Mouse (Mus musculus) v-Abl transformed pro-B cells (cell line): ENCODE measurements around the gene Cep57.

Source experiments
- in situ Hi-C, 2 experiments: fragments of 400-800 bp; cut with MboI; formaldehyde crosslinking; loops; one replicate each; pipeline ENCODE4 v1.15.1; 2025; ENCODE audit not compliant: unreplicated experiment in 2 of 2

The Cep57 gene

DNA sequence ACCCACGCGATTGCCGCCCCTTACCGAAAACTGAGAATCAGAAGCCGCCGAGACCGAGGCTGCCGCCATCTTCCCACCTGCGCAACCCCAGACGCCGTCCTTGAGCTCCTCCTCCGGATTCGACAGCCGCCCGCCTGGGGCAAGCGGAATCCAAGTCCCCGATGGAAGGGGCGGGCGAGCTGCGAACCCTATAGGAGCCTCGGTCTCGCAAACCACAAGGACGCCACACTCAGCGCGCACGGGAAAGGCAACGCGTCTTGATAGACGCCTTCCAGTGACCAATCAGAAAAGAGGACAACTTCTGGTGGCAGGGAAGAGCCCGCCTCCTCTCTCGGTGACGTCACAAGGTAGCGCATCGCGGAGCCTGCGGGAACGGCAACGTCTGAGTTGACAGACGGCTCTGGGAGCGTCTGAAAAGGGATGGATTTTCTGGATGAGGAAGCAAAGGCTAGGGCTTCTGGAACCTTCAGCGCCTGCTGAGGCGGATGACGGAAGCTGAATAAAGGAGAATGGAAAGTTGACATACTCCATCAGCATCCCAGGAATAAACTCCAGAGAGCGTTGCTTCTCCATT lies at the start of gene Cep57:
Cep57 (minus strand) TSS at position 276 of the 574 bp plus-strand sequence.
- in situ Hi-C loops: loop anchor here (25.0 kb wide), 3 partner anchors 1460 to 1710 kb away; partner anchors contain the start of genes 4931406C07Rik (in 1 of the 2), Med17 (in 1 of the 2) and Taf1d (in 1 of the 2)

DNA sequence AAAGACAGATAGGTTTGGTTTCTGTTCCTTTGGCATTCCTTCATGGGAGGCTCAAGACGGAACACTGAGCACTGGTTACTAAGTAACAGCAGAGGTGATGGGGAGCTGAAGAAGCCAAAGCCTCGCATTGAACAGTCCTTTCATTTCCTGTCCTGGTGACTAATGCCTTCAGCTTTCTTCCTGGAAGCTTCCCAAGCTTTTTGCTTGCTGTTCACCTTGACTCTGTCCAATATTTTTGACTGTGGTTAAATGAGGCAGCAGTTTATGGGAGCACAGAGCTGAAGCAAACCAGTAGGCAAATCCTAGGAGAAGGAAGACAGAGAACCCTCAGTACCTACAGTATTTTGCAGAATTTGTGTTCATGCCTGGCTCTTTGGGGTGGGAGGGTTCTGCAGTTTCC lies 48.4 kb upstream of the Cep57 start:
- in situ Hi-C loops: loop anchor here (10.0 to 25.0 kb wide), 2 partner anchors 637 to 829 kb away; partner anchors contain the start of genes Cwc15 (in 1 of the 2) and Kdm4d (in 1 of the 2)

DNA sequence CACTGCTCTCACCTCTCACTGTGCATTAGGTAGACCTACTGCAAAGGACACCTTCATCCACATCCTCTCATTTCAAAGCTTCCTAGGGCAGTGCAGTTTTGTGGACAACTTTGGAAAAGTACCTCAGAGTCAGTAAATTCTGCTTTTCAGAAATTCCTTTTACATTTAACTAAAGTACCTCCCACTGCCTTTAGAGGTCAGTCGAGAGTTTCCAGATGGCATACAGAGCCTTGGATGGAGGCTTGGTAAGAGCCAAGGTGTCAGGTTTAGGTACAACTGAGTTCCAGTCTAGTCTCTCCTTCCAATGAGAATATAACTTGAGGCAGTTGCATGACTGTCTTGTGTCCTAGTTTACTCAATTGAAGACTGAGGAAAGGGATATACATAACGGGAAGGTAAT lies 47.5 kb upstream of the Cep57 start:
- in situ Hi-C loops: loop anchor here in 1 of 2 experiments (10.0 to 25.0 kb wide), 2 partner anchors 638 to 830 kb away; partner anchors contain the start of genes Cwc15 and Kdm4d

DNA sequence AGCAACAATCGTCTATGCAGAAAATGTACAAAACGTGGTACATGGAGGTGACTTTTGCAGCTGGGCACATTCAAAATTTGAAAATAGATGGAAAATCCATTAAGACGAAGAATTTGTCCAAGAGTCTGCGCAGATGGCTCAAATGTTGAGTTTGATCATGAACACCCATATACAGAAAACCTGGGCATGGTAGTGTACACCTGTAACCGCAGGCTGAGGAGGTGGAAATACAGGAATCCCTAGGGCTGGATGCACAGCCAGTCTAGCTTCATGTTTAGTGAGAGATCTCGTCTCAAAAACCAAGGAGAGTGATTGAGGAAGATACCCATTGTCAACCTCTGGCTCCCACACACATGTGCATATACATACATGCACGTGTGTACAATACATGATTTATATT lies 44.7 kb upstream of the Cep57 start:
- in situ Hi-C loops: loop anchor here in 1 of 2 experiments (10.0 to 25.0 kb wide), 2 partner anchors 641 to 833 kb away; partner anchors contain the start of genes Cwc15 and Kdm4d

DNA sequence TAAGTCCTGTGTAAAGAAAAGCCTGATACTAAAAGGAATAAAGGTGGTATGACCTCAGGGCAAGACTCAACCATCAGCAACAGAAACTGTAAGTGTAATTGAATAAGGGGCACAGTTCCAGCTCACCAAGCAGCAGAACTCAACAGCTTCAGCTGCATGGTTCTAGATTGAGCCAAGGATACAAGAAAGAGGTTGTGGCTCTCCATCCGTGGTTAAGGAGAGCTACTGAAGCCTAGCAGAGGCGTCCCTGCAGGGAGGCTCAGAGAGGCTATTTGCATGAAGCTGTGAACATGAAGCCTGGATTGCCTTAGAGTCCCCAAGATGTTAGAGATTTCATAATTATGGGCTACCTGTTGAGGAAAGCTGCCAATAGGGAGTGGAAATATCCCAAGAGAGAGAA lies 40.7 kb upstream of the Cep57 start:
- in situ Hi-C loops: loop anchor here in 1 of 2 experiments (25.0 kb wide), 1 partner anchor 645 kb away; the partner anchor contains the start of genes Cwc15 and Kdm4d

DNA sequence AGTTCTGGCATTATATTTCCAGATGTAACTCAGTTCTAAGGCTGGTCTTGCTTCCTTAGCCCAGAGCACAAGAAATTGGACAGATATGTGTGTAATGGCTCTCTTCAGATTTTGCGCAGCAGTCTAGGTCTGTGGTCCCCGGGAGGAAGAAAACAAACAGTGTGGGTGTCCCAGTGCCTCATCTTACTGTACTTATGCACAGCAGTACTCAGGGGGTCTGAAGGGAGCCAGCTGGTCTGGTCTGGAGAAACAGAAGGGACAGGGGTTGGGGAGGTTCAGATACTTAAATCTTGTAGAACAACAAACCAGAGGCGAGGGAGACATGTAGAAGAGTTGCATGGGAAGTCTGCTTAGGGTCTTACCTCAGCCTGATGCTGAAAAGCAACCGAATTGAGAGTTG lies 29.9 kb upstream of the Cep57 start:
- in situ Hi-C loops: loop anchor here in 1 of 2 experiments (25.0 kb wide), 1 partner anchor 656 kb away; the partner anchor contains the start of genes Cwc15 and Kdm4d

DNA sequence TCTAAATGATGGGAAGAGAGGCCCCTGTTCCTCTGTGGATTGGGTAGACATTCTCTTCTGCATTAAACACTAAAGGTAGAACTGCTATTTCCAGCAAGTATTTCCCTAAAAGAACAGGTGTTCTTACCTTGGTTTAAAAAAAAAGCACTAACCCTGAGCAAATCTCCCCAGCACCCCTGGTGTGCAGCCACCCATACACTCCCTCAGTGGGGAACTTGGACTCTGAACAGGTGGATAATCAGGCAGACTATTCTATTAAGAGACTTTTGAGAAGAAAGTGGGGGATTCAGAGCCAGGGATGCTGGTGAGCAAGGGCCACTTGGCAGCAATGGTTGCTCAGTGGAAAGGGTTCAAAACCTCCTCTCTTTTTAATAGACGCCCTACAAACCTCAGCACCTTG lies 29.3 kb upstream of the Cep57 start:
- in situ Hi-C loops: loop anchor here in 1 of 2 experiments (25.0 kb wide), 1 partner anchor 656 kb away; the partner anchor contains the start of genes Cwc15 and Kdm4d

DNA sequence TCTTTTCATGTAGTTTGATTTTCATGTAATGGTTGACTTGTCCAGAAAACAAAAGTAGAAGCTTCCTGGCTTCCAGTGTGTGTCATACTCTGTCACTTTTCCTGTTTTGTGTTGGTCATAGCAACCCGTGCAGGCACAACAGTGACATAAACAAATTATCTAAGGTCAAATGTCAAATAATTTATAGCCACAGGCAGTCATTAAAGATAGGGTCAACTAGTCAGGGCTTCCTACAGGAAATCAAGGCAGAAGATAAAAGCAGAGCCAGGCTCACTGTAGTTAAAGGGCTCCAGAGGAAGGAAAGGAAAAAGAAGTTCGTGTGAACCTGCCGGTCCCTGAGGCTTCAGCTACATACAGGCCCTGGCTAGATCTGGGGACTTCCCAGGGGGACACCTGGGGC lies 27.0 kb upstream of the Cep57 start:
- in situ Hi-C loops: loop anchor here in 1 of 2 experiments (25.0 kb wide), 1 partner anchor 658 kb away; the partner anchor contains the start of genes Cwc15 and Kdm4d

DNA sequence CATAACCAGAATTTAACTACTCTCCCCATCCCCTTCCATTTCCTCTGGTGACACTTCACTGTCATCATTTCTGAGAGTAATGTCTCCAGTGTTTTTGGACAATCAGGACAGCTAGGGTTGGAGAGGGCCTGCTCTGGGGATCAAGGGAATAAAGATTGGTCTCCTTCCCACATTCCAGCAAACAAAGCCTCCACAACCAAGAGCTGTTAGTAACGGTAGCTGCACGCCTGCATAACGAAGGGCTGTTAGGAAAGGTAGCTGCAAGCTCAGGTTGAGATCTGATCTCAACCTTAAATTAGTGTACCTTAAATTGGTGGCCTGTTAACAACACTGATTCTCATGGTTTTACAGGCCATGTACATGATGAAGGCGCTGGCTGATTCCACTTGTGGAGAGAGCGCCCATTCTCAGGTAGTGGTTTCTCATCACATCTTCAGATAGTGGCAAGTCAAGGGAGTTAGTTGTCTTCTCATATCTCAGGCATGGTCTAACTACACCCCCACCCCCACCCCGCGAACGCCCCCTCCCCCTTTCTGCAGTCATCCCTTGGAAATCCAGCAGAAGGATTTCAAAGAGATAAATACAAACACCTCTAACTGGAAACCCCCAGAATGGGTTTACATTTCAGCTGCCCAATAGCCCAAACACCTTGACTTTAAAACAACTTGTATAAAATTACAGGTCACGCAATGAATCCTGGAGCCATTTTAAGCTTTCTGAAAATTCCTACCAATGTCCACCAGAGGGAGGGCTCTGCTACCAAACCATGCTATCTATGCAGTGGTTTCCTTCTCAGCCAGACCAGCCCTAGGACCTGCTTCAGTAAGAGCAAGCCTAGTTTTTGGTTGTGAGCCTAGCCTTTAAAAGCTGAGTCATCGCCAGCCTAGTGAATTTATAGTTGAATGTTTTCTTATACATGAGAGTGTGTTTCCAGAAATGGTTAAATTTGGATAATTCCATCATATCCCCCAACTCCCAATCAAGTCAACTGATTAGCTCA lies 21.9 kb upstream of the Cep57 start:
- in situ Hi-C loops: loop anchor here (25.0 kb wide), 3 partner anchors 1439 to 1689 kb away; partner anchors contain the start of genes 4931406C07Rik (in 1 of the 2), Med17 (in 1 of the 2) and Taf1d (in 1 of the 2)

DNA sequence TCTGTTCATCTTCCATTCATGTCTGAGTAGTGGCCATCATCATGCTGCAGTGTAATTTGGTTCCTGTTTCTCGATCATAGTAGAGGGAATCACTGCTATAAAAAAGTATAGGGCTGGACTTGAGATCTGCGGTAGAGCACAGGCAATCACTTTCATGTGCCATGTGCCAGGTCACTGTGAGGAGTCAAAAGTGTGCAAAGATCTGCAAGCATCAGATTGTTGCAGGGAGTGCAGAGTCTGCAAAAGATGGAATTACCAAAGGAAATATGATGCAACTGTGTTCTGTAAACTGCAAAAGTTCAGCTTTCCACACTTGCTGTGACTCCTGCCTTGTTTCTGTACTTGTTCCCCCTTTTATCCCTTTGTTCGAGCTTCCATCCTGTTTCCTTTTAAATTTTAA lies 20.7 kb upstream of the Cep57 start:
- in situ Hi-C loops: loop anchor here (25.0 kb wide), 3 partner anchors 1440 to 1690 kb away; partner anchors contain the start of genes 4931406C07Rik (in 1 of the 2), Med17 (in 1 of the 2) and Taf1d (in 1 of the 2)

DNA sequence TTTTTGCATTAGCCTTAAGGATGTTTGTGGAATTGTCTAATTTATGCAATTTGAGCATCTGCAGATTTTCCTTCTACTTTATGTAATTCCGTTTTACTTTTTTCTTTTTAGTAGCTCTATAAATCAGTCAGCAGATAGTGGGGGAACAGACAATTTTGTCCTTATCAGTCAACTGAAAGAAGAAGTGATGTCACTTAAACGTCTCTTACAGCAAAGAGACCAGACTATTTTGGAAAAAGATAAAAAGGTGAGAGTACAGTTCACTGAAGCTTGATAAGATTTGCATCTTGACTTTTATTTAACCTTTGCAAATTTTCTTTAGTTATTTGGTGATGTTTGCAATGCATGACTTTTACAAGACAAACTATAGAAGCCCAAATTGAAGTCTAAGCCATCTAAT lies 9.8 kb upstream of the Cep57 start:
- in situ Hi-C loops: loop anchor here (25.0 kb wide), 3 partner anchors 1451 to 1701 kb away; partner anchors contain the start of genes 4931406C07Rik (in 1 of the 2), Med17 (in 1 of the 2) and Taf1d (in 1 of the 2)

DNA sequence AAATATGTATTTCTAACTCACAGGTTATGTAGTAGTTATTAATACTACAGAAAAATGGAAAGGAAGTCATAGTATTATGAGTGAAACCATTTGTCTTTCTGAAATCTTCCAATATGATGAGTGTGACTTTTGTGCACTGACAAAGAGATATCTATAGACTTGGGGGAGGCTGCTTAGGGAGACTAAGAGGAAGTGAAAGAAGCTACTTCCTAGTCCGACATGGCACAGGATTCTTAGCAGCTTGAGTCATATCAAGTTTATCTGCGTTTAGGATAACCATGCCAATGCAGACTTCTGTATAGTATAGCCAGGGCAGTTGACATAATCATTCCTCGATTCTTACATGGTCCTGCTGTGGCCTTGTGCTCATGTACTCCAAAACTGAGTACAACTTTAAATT lies 8.3 kb upstream of the Cep57 start:
- in situ Hi-C loops: loop anchor here (25.0 kb wide), 3 partner anchors 1452 to 1702 kb away; partner anchors contain the start of genes 4931406C07Rik (in 1 of the 2), Med17 (in 1 of the 2) and Taf1d (in 1 of the 2)

DNA sequence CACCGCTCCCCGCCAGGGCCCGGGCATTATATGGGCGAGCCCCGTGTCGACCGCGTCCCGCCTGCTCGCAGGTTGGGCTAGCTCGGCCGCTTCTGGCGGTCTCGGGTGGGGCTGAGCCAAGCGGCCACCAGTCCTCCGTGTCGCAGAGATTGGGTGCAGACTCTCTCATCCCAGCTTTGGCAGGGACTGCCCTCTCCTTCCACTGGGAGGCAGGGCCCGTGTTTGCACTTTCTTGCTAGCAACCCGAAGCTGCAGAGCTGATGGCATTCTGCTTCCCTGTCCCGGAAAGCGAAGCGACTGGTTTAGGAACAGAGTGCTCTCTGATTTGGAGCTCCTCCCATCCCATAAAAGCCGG lies 1.2 kb upstream of the Cep57 start:
- in situ Hi-C loops: loop anchor here (25.0 kb wide), 3 partner anchors 1459 to 1709 kb away; partner anchors contain the start of genes 4931406C07Rik (in 1 of the 2), Med17 (in 1 of the 2) and Taf1d (in 1 of the 2)

DNA sequence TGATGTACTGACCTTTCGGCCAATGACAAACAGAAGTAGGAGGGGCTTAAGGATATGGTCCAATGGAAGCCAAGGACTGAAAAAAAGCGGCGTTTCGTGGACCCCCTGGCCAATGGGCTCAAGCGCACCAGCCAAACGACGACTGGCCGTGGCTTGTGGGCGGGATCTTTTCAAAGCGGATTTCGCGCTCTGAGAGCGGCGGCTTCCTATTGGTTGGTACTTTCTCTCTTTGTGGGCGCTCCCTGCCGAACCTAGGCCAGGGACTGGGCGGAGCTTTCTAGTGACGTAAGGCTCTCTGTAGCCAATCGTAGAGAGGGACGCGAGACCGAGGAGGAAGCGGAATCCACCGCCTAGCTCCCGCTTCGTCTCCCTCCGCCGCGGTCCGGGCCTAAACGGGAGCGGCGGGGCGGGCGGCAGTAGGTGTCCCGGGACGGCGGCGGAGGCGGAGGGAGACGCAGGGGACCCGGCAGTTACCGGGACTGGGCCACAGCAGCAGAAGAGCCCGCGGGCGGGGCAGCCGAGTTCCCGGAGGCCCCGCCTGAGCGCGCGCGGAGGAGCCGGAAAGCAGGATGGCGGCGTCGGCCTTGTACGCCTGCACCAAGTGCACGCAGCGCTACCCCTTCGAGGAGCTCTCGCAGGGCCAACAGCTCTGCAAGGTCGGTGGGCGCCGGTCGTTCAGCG lies 639 bp upstream of the Cep57 start, which contains the start of gene Fam76b:
Fam76b (plus strand) TSS at position 311 of the 681 bp plus-strand sequence.
- in situ Hi-C loops: loop anchor here (25.0 kb wide), 3 partner anchors 1460 to 1710 kb away; partner anchors contain the start of genes 4931406C07Rik (in 1 of the 2), Med17 (in 1 of the 2) and Taf1d (in 1 of the 2)

DNA sequence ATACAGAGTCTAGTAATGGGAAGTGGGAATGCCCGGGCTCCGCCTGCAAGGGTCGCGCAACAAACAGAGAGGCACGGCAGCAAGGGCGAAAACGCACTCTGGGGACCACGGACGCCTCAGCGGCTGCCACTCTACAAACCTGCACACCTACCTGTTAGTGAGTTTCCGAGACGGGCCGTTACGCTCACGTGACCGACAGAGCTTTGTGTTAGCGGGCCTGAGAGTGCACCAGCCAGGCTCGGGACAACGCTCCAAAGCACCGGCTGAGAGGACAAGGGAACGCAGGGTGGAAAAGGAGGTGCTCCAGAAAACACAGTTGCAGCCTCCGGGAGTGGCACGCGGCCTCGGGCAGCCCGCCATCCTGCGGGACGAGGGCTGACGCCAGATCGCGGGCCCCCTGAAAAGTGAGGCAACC lies 509 bp downstream of the Cep57 start:
- in situ Hi-C loops: loop anchor here (25.0 kb wide), 3 partner anchors 1461 to 1711 kb away; partner anchors contain the start of genes 4931406C07Rik (in 1 of the 2), Med17 (in 1 of the 2) and Taf1d (in 1 of the 2)

DNA sequence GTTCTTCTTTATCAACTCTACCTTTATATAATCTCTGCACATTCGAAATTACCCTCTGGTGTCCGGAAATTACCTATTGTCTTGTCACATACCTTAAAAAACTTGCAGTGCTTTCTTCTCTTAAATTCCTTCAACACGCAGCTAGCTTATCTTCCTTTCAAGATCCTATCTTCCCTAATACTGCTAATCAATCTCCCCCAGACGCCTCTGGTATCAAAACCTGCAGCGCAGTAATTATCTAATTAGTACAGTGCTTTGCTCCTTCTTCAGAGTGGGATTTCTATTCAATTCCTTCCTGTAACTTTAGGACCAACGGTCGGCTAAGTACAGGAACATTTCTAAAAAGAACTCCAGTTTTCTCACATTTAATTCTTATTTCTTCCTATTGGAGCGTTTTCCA lies 1.0 kb downstream of the Cep57 start:
- in situ Hi-C loops: loop anchor here (25.0 kb wide), 3 partner anchors 1461 to 1711 kb away; partner anchors contain the start of genes 4931406C07Rik (in 1 of the 2), Med17 (in 1 of the 2) and Taf1d (in 1 of the 2)

DNA sequence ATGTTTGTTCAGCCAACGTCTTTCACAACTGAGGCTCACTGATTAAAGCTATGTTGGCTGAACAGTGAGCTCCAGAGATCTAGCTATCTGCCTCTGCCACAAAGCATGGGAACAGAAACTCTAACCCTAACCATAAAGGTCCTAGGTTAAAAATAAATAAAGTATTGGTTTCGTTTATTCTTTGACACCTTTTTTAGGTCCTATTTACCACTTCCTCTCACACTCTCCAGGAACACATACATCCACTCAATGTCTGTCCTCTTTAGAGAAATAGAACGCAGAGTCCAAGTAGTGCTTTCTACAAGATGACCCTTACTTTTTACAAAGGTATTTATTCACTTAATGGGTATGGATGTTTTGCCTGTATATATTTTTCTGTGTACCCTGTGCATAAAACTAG lies 6.1 kb downstream of the Cep57 start:
- in situ Hi-C loops: no loop called here

DNA sequence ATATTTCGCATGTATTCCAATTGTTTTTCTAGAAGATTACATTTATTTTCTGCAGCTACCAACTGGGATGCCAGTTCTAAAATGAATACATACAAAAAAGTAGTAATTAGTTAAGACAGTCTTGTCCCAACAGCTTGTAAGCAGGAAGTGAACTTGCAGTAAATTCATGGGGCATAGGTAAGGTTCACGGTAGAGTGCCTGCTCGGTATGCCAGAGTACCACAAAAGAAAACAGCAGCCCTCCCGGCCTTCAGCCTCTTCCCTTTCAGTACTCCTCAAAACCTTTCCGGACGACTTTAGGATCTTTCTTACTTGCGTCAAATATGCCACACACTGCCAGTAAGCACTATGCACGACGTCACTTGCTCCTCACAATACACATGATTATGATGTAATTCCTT lies 8.5 kb downstream of the Cep57 start:
- in situ Hi-C loops: no loop called here

DNA sequence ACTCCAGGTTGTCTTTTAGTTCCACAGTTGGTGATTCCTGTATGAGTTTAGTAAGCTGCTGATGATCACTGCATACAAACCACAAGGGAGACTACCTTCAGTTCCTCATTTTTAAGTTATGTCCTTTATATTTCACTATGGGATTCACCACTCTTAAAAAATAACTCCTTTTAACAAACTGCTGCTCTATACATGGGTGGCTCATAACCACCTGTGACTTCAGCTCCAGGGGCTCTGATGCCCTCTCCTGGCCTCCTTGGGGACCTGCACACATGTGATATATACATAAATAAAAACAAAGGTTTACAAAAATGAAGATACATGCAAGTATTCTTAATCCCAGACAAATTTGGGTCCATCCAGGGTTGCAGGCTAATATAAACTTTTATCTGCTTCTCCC lies 17.0 kb downstream of the Cep57 start:
- in situ Hi-C loops: loop anchor here (5.0 to 10.0 kb wide), 2 partner anchors 573 to 575 kb away; no protein-coding TSS in a partner anchor
